Mouse (Mus musculus) lung, postnatal 0 days (tissue): ENCODE measurements around the gene Zfp507. TPM values are rescaled to one million over a fixed set of nuclear protein-coding genes. Genes with fewer than 3 reads are reported as not detected.

ENCODE experiments used
- ATAC-seq: fragments of 200-750 bp; cut with Nextera tagmentation; 2 replicates; pipeline ENCODE4 v1.8.0; 2017; ENCODE audit warnings: moderate library complexity
- DNase-seq: peaks from one replicate; pipeline ENCODE4 v3.0.0-alpha.2; 2016; ENCODE audit warnings: low spot score
- H3K27ac ChIP-seq: fragments of 300-500 bp; sonication (generic); 2 replicates; pipeline ENCODE4 v1.5.1; 2014; ENCODE audit warnings: antibody characterized with exemption, mild to moderate bottlenecking, low read length, mixed read lengths
- H3K27me3 ChIP-seq: fragments of 300-500 bp; sonication (generic); replicated peaks from 2 replicates; pipeline ENCODE4 v1.6.1; 2014; ENCODE audit warnings: low read length, mixed read lengths; ENCODE audit not compliant: insufficient read depth
- H3K36me3 ChIP-seq: fragments of 300-500 bp; sonication (generic); 2 replicates; pipeline ENCODE4 v1.6.1; 2014; ENCODE audit warnings: low read length, mixed read lengths; ENCODE audit not compliant: insufficient read depth
- H3K4me1 ChIP-seq: fragments of 300-500 bp; sonication (generic); 2 replicates; pipeline ENCODE4 v1.6.1; 2014; ENCODE audit warnings: antibody characterized with exemption, low read depth, low read length, mixed read lengths; ENCODE audit not compliant: insufficient read depth
- H3K4me2 ChIP-seq: fragments of 300-500 bp; sonication (generic); replicated peaks from 2 replicates; pipeline ENCODE4 v1.6.1; 2014; ENCODE audit warnings: low read depth, mild to moderate bottlenecking, low read length, moderate library complexity, mixed read lengths
- H3K4me3 ChIP-seq: fragments of 300-500 bp; sonication (generic); 2 replicates; pipeline ENCODE4 v1.5.1; 2014; ENCODE audit warnings: low read depth, low read length
- H3K9ac ChIP-seq: fragments of 300-500 bp; sonication (generic); replicated peaks from 2 replicates; pipeline ENCODE4 v1.6.1; 2014; ENCODE audit warnings: low read depth, mild to moderate bottlenecking
- H3K9me3 ChIP-seq: fragments of 300-500 bp; sonication (generic); 2 replicates; pipeline ENCODE4 v1.6.1; 2016; ENCODE audit warnings: low read length, mixed read lengths
- CTCF ChIP-seq: IDR thresholded peaks from 2 replicates; pipeline ENCODE4 v1.5.1; 2016; ENCODE audit warnings: antibody characterized with exemption, mild to moderate bottlenecking
- EP300 ChIP-seq: IDR thresholded peaks from 2 replicates; pipeline ENCODE4 v1.6.1; 2016; ENCODE audit warnings: antibody characterized with exemption, mild to moderate bottlenecking, control low read depth
- WGBS: fragments of 180-500 bp; shearing (Covaris S2); extraction: QIAGEN DNeasy Blood & Tissue Kit; methylation state at CpG from one replicate; pipeline ENCODE4 v1.1.7; 2014; 5-methylcytosine and 5-hydroxymethylcytosine counted together
- polyA plus RNA-seq: library from polyadenylated mRNA; unstranded; fragments of >200 nt; fragmentation: Nextera tagmentation; extraction: Ambion mirVana; gene quantifications from 2 replicates; pipeline ENCODE4 v1.2.1, GENCODE M21; 2015

Zfp507 gene
- polyA plus RNA-seq, 1 experiment from 2014 or later, result 6.9 TPM

GRCm38 (mm10) chr7:35756510-35757440, 46.0 kb downstream of the Zfp507 start:
- Histone ChIP-seq H3K27me3 (no peaks in the 10 kb centered on the region), H3K4me2 (no peak overlapping the region), H3K9me3 (no peaks in the 10 kb centered on the region; the same call in 1 of the 2 replicates), H3K4me1 (no peaks in the 10 kb centered on the region), H3K36me3 (no peaks in the 10 kb centered on the region), H3K4me3 (no peak overlapping the region), H3K9ac (no peak overlapping the region), H3K27ac (no peak overlapping the region)
- DNase-seq, result no peak
- TF ChIP-seq CTCF (peak; percentile 65), EP300 (no peak)
- no peak for ATAC-seq
- 33% methylated on average over 14 of the region's 14 CpGs for WGBS

DNA sequence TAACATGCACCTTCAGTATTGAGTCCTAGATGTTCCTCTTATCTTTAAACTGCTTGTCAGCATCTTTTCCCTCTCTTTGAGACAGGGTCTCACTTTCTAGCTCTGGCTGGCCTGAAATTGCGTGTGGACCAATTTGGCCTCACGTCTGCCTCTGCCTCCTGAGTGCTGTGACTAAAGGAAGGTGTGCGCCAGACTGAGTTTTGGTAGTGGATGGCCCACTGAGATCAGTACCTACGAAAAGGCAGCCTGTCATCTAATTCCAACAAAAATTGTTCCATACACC, 48.0 kb downstream of the Zfp507 start:
- DNase-seq, result no peak
- peak overlapping the region; percentile 68 for H3K27ac ChIP-seq
- no peak for TF ChIP-seq CTCF
- no peak for TF ChIP-seq EP300
- ATAC-seq, result no peak
- H3K4me1 ChIP-seq, result no peaks in the 10 kb centered on the region
- no peaks in the 10 kb centered on the region for H3K27me3 ChIP-seq
- H3K4me3 ChIP-seq, result peak overlapping the region; percentile 76
- WGBS, result 69% methylated on average over 4 of the region's 4 CpGs
- H3K36me3 ChIP-seq, result peaks cover under 1% of the 10 kb centered on the region; the same call in 1 of the 2 replicates
- peak overlapping the region; percentile 72; the same call in 1 of the 2 replicates for H3K9ac ChIP-seq
- H3K9me3 ChIP-seq, result no peaks in the 10 kb centered on the region
- H3K4me2 ChIP-seq, result peak overlapping the region; percentile 97

DNA sequence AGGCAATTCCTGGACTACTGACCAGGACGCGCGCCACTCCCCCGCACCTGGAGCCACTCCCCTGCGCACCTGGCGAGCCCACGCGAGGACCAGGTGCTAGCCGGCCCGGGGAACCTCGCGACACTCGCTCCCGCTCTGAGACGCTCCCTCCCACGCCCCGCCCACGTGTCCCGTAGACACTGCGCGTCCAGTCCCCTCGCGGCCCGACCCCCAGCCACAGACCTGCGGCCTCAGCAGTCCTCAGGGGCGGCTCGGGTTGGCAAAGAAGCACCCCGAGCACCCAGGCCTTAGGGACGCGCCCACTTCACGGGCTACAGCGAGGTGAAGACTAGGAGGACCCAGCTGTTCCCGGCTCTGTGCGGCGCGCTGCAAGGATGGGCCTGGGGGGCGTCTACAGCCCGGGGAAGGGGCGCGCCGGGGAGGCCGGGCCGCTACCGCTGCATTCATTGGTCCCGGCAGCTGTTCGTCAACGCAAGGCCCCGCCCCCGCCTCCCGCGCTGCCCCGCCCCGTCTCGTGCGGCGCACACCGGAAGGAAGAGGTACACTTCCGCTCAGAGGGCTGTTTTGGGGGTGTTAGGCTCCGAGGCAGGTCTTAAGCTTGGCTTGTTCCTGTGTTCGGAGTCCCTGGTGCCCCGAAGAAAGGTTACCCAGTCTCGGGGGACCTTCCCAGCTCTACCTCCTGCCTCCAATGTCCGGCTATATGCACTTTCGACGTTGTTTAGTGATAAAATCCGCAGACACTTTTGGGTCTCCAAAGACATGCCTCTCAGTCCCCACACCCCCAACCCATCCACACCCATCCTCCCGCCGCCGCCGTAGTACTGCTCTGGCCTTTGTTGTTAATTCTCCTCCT, 48.5 kb downstream of the Zfp507 start, which contains the start of gene Dpy19l3:
Gene Dpy19l3 (minus strand): TSS at position 422 of the 853 bp plus-strand sequence.
- peak within 1 kb of the TSS; percentile 68 for H3K27ac ChIP-seq
- peaks cover 7% of the 10 kb centered on the region; the same call in 1 of the 2 replicates for H3K36me3 ChIP-seq
- H3K9me3 ChIP-seq, result no peaks in the 10 kb centered on the region
- TF ChIP-seq CTCF (no peak), EP300 (no peak)
- no peaks in the 10 kb centered on the region for H3K4me1 ChIP-seq
- H3K4me2 ChIP-seq, result peak within 1 kb of the TSS; percentile 97
- DNase-seq (peak; percentile 85), ATAC-seq (peak; percentile 97)
- peak within 1 kb of the TSS; percentile 76 for H3K4me3 ChIP-seq
- peak within 1 kb of the TSS; percentile 72 for H3K9ac ChIP-seq
- WGBS, result 2% methylated on average over 63 of the region's 70 CpGs
- no peaks in the 10 kb centered on the region for H3K27me3 ChIP-seq

GRCm38 (mm10) chr7:35753319-35754032, 49.3 kb downstream of the Zfp507 start:
- Histone ChIP-seq H3K36me3 (peaks cover 12% of the 10 kb centered on the region; the same call in 1 of the 2 replicates), H3K9ac (peak overlapping the region; percentile 72), H3K27me3 (no peaks in the 10 kb centered on the region), H3K9me3 (no peaks in the 10 kb centered on the region), H3K4me3 (peak overlapping the region; percentile 76), H3K27ac (peak overlapping the region; percentile 68), H3K4me2 (peak overlapping the region; percentile 97), H3K4me1 (no peaks in the 10 kb centered on the region)
- TF ChIP-seq CTCF, result no peak
- TF ChIP-seq EP300, result no peak
- 3% methylated on average over 15 of the region's 15 CpGs for WGBS
- ATAC-seq, result peak; percentile 3; the same call in 1 of the 2 replicates
- DNase-seq, result peak; percentile 46

- ATAC-seq (no peak), DNase-seq (no peak)
- Histone ChIP-seq H3K4me2 (no peak overlapping the region), H3K27ac (no peak overlapping the region), H3K9ac (no peak overlapping the region), H3K27me3 (no peaks in the 10 kb centered on the region), H3K9me3 (no peaks in the 10 kb centered on the region), H3K4me1 (no peaks in the 10 kb centered on the region), H3K4me3 (no peak overlapping the region), H3K36me3 (peaks cover 12% of the 10 kb centered on the region; the same call in 1 of the 2 replicates)
- TF ChIP-seq EP300 (no peak), CTCF (no peak)
- WGBS, result 88% methylated on average over 9 of the region's 9 CpGs
Measured at GRCm38 (mm10) chr7:35750873-35751272, 51.9 kb downstream of the Zfp507 start.
